Mouse (Mus musculus) thymus, postnatal 25 days (tissue): ENCODE results near the gene 4933402N22Rik.
"Not testable (repeated sequence)": the region's sequence is repeated elsewhere in the genome, so short reads cannot be mapped to it uniquely, and the experiment has no call there.

Experiments
- DNase-seq: peaks from one replicate; pipeline ENCODE4 v3.0.0; 2022

The 4933402N22Rik gene

DNA sequence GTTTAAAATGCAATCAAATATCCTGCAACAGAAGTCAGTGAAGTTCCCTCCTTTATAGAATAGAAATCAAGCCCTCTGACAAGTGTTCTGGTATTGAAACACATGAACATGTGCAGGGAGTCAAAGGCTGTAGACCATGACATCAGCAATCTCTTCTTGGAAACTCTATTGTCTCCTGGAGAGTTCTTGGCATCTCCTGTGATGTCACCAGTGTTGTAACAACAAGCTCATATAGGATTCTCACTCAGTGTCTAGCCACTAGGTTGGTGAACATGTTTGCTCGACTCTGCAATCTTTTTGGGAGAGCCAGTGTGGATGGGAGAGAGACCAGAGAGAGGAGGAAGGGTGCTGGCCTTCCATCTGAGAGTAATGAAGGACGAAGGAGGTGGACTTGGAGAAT, at the start of gene 4933402N22Rik:
Gene 4933402N22Rik, plus strand, starts transcription at position 301 of the 400 bp plus-strand sequence.
- DNase-seq = not testable (repeated sequence)

DNA sequence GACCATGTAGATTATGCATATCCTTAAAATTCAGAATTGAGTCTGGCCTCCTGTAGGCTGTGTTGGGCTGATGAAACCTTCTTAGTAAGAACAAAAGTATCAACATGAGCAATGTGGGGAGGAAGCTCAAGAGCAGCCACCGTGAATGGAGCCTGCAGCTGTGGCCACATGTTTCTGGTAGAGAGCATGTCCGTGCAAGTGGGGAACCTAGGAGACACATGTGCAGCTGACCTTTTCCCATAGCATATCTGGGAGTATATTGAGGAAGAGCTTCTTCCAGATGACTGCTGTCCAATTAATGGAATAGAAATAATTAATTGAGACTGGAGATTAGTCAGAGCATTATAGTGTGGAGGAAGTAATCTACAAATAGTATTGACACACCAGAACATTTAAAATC, 5.9 kb downstream of the 4933402N22Rik start:
- not testable (repeated sequence) for DNase-seq
